Comparison of ENCODE assay signal across 27 mouse cellular contexts in the genomic region with DNA sequence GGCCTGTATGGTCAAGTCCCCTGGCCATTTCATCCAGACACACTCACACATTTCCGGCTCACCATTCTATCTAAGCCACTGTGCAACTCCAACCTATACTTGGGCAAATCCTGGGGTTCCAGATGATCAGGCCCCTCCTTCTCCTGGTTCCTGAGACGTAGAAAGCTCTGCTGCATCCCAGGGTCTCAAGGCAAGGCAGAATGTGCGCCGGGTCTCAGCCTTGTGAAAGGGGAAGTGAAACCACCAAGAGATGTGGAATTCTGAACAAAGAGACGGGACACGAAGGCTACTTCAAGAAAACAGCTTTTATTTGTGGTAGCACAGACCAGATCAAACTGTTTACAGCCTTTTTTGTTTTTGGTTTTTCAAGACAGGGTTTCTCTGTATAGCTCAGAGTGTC. TPM values are rescaled to one million over a fixed set of nuclear protein-coding genes. Genes with fewer than 3 reads are reported as not detected.
DNase-seq lines count a peak whose midpoint lies in the region; ATAC-seq and TF ChIP-seq lines count a peak whose summit lies in the region.
"Had no signal": no experiment of that assay in that cellular context is flagged by ENCODE, and none has a peak within 500 bp of the region (broad histone marks: within the 10 kb centered on the region; RNA-seq: fewer than 3 reads in every experiment).

No protein-coding gene starts in this region.

- H3K4me3 ChIP-seq in gastrocnemius, adult 2 months = no peak overlapping the region
- H3K4me3 ChIP-seq in spleen, adult 2 months (ENCODE audit: extremely low read depth, insufficient read depth, insufficient read length) = no peak overlapping the region
- H3K4me3 ChIP-seq: embryonic facial prominence, embryonic 10.5 days; embryonic facial prominence, embryonic 13.5 days; erythroblast, embryonic 14.5 days; forebrain, embryonic 12.5 days; forebrain, embryonic 15.5 days; heart, adult 2 months; heart, embryonic 10.5 days; heart, embryonic 13.5 days; hindbrain, embryonic 12.5 days; hindbrain, embryonic 15.5 days; intestine, embryonic 15.5 days had no signal

- no peak for TF ChIP-seq POLR2A in spleen, adult 2 months (IDR thresholded peaks at IDR 0.05; ENCODE audit: low read depth, low read length)

- TF ChIP-seq CTCF in gastrocnemius, adult 2 months (IDR thresholded peaks at IDR 0.05) = no peak
- no peak for TF ChIP-seq CTCF in spleen, adult 2 months (IDR thresholded peaks at IDR 0.05; ENCODE audit: extremely low read depth, insufficient read depth, insufficient read length, insufficient replicate concordance)

- no peak for DNase-seq in gastrocnemius, adult 2 months
- no peak for DNase-seq in gastrocnemius, postnatal 36 days
- no peak for DNase-seq in spleen, adult 2 months (ENCODE audit: low read depth in 1 of 2, low spot score in 2 of 2)
- no peak for DNase-seq in spleen, adult 18-20 months
- no peak for DNase-seq in embryo, embryonic 10.5 days (ENCODE audit: low spot score)
- DNase-seq: adrenal gland, postnatal 10 days; adrenal gland, postnatal 36 days; cerebellum, adult 11 months; cerebellum, adult 2 months; cerebellum, adult 9-11 months; cerebellum, postnatal 25 days; embryo, embryonic 11 days; gastrocnemius, postnatal 10 days; heart, adult 2 months; heart, postnatal 14 days had no signal

- peak overlapping the region; percentile 71 for H3K27ac ChIP-seq in gastrocnemius, adult 2 months
- H3K27ac ChIP-seq in spleen, adult 2 months (ENCODE audit: insufficient read depth, low read length) = peak overlapping the region; percentile 42; the same call in 1 of the 2 replicates
- H3K27ac ChIP-seq: embryonic facial prominence, embryonic 10.5 days; embryonic facial prominence, embryonic 13.5 days; forebrain, embryonic 12.5 days; forebrain, embryonic 15.5 days; heart, adult 2 months; heart, embryonic 10.5 days; heart, embryonic 13.5 days; hindbrain, embryonic 12.5 days; hindbrain, embryonic 15.5 days; intestine, embryonic 15.5 days had no signal

- H3K36me3 ChIP-seq in spleen, adult 2 months (ENCODE audit: control insufficient read depth, insufficient read depth, low read length) = peaks cover 32% of the 10 kb centered on the region

- ATAC-seq in megakaryocyte progenitor cell, adult 5-6 weeks (replicated peaks; ENCODE audit: poor library complexity) = peak; percentile 17; the same call in 1 of the 2 replicates
- ATAC-seq: forebrain, embryonic 15.5 days; intestine, embryonic 15.5 days; Patski had no signal

- intact Hi-C loops in gastrocnemius, adult 2 months (cut with DNase I) = no loop called here
- intact Hi-C loops in gastrocnemius, postnatal 36 days (cut with DNase I) = no loop called here

- WGBS in spleen, adult 2 months = 52% methylated on average over 6 of the region's 6 CpGs

- H3K4me1 ChIP-seq in spleen, adult 2 months (ENCODE audit: control insufficient read depth, insufficient read depth, insufficient read length) = peaks cover 4% of the 10 kb centered on the region; the same call in 1 of the 2 replicates
- H3K4me1 ChIP-seq: embryonic facial prominence, embryonic 10.5 days; forebrain, embryonic 12.5 days; forebrain, embryonic 15.5 days; hindbrain, embryonic 12.5 days; hindbrain, embryonic 15.5 days; intestine, embryonic 15.5 days had no signal

- H3K27me3 ChIP-seq in spleen, adult 2 months (ENCODE audit: control insufficient read depth, insufficient read depth, low read length) = no peaks in the 10 kb centered on the region
- H3K27me3 ChIP-seq: embryonic facial prominence, embryonic 13.5 days; forebrain, embryonic 12.5 days; forebrain, embryonic 15.5 days; heart, embryonic 13.5 days; hindbrain, embryonic 12.5 days; hindbrain, embryonic 15.5 days; intestine, embryonic 15.5 days; Patski had no signal

RNA-seq across cellular contexts. Expression of a gene that starts 9.6 kb away (rescaled TPM):
- 1 to 10 TPM; 8.7 to 9.0 TPM for total RNA-seq in gastrocnemius, adult 2 months (2021)
- 1 to 10 TPM; 6.8 to 7.8 TPM for total RNA-seq in gastrocnemius, postnatal 36 days (2021)
- polyA plus RNA-seq in spleen, adult 2 months (2012; rRNA removed) = 4.7 and 5.0 TPM in 2 replicates
- total RNA-seq in megakaryocyte progenitor cell, adult 5-6 weeks (2015) = 25.8 and 26.6 TPM in 2 replicates
- total RNA-seq in megakaryocyte progenitor cell, adult 5-6 weeks (2017) = 36.6 and 47.5 TPM in 2 replicates

RNA-seq across cellular contexts. Expression of a gene that starts 31.7 kb away (rescaled TPM):
- total RNA-seq in gastrocnemius, adult 2 months (2021) = 100 to 1,000 TPM; 286 to 306 TPM
- 100 to 1,000 TPM; 278 to 296 TPM for total RNA-seq in gastrocnemius, postnatal 36 days (2021)
- 9.9 and 11.0 TPM in 2 replicates for polyA plus RNA-seq in spleen, adult 2 months (2012; rRNA removed)
- 402 and 411 TPM in 2 replicates for total RNA-seq in megakaryocyte progenitor cell, adult 5-6 weeks (2015)
- 408 and 433 TPM in 2 replicates for total RNA-seq in megakaryocyte progenitor cell, adult 5-6 weeks (2017)
